Mouse (Mus musculus) bone marrow, adult 2 months (tissue): Measurements from ENCODE around the gene P3h2.

Experiments used
- CTCF ChIP-seq: fragments of 200-500 bp; IDR thresholded peaks from 2 replicates; pipeline ENCODE4 v1.5.1; 2011; ENCODE audit warnings: low read length, control low read depth; ENCODE audit not compliant: control insufficient read depth, insufficient read depth
- POLR2A ChIP-seq: fragments of 200-500 bp; IDR thresholded peaks from 2 replicates; pipeline ENCODE4 v1.6.1; 2011; ENCODE audit warnings: low read depth, mild to moderate bottlenecking, control low read depth, low read length, borderline replicate concordance; ENCODE audit not compliant: control insufficient read depth

DNA sequence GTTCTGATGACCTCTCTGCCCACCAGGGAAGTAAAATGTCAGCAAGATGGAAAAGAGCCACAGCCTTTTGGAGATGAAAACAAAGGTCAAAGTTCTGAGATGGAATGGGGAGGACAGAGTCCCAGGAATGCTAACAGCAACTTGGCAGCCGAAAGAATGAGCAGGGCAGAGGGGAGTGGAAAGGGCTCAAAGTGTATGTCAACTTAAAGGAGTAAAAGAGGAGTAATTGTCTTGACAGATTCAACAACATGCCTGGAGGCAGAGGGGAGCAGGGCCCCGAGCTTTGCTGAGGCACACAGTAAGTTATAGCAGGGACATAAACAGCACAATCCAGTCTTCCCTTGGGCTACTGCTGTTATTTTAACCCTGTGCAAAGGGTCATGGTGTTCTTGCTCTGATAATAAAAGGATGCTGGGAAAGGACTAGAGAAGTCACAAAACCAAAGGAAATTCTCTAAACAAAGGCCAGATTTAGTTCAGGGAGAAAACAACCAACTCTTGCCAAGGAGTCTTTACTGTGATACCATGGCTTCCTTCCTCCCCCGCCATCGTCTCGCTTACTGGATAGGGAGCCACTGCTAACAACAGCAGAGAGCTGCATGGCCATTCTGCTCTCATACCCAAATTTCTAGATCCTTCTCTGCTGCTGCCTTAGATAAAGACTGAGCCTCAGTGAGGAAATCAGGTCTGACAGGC is 56.0 kb downstream of the P3h2 start:
- TF ChIP-seq CTCF, result no peak
- TF ChIP-seq POLR2A, result no peak
